Mouse (Mus musculus) urinary bladder, adult 2 months (tissue): ENCODE results near the gene Rtl6. TPM values are rescaled to one million over a fixed set of nuclear protein-coding genes. Genes with fewer than 3 reads are reported as not detected.

Source experiments
- DNase-seq: peaks from one replicate; pipeline ENCODE4 v3.0.0; 2022; ENCODE audit warnings: low spot score
- polyA plus RNA-seq: library from polyadenylated mRNA; depleted of rRNA; stranded (reverse); fragments of >200 nt; gene quantifications from 2 replicates; pipeline ENCODE4 v1.2.3, GENCODE M21; 2012; rRNA removed

The Rtl6 gene
- 7.4 and 11.5 TPM in 2 replicates for polyA plus RNA-seq

GRCm38 (mm10) chr15:84557189-84557921, at the start of gene Rtl6:
Gene Rtl6, minus strand, starts transcription at chr15:84557823.
- peak; percentile 70 for DNase-seq

GRCm38 (mm10) chr15:84603267-84603963, 45.8 kb upstream of the Rtl6 start:
- no peak for DNase-seq

GRCm38 (mm10) chr15:84600977-84601595, 43.5 kb upstream of the Rtl6 start:
- DNase-seq = no peak

- no peak for DNase-seq
These were observed 41.3 kb upstream of the Rtl6 start for GRCm38 (mm10) chr15:84598911-84599310.

- no peak for DNase-seq
These were observed 40.2 kb upstream of the Rtl6 start for GRCm38 (mm10) chr15:84597816-84598215.

GRCm38 (mm10) chr15:84597021-84597420, 39.4 kb upstream of the Rtl6 start:
- DNase-seq = no peak

- DNase-seq = no peak
These were observed 37.8 kb upstream of the Rtl6 start for GRCm38 (mm10) chr15:84595241-84595945.

- DNase-seq = no peak
These were observed 35.9 kb upstream of the Rtl6 start for GRCm38 (mm10) chr15:84593514-84593913.

- no peak for DNase-seq
These were observed 34.6 kb upstream of the Rtl6 start for GRCm38 (mm10) chr15:84592240-84592639.

- no peak for DNase-seq
These were observed 34.0 kb upstream of the Rtl6 start for GRCm38 (mm10) chr15:84591573-84592139.

- no peak for DNase-seq
These were observed 30.8 kb upstream of the Rtl6 start for GRCm38 (mm10) chr15:84588371-84588821.

GRCm38 (mm10) chr15:84578607-84579006, 21.0 kb upstream of the Rtl6 start:
- DNase-seq = no peak

GRCm38 (mm10) chr15:84577019-84577418, 19.4 kb upstream of the Rtl6 start:
- no peak for DNase-seq

GRCm38 (mm10) chr15:84566568-84567110, 9.0 kb upstream of the Rtl6 start:
- no peak for DNase-seq

GRCm38 (mm10) chr15:84561501-84561900, 3.9 kb upstream of the Rtl6 start:
- DNase-seq = no peak

GRCm38 (mm10) chr15:84556674-84557073, 949 bp downstream of the Rtl6 start:
- DNase-seq = no peak

GRCm38 (mm10) chr15:84551065-84551464, 6.6 kb downstream of the Rtl6 start:
- DNase-seq = no peak

GRCm38 (mm10) chr15:84549291-84549797, 8.3 kb downstream of the Rtl6 start:
- no peak for DNase-seq

- no peak for DNase-seq
These were observed 11.6 kb downstream of the Rtl6 start for GRCm38 (mm10) chr15:84546028-84546427.

- no peak for DNase-seq
These were observed 16.4 kb downstream of the Rtl6 start for GRCm38 (mm10) chr15:84541175-84541574.

GRCm38 (mm10) chr15:84538974-84539588, 18.5 kb downstream of the Rtl6 start:
- no peak for DNase-seq
